Mouse (Mus musculus): ENCODE measurements around the gene Hps4. TPM values are rescaled to one million over a fixed set of nuclear protein-coding genes. Genes with fewer than 3 reads are reported as not detected.
A peak's percentile ranks its signal among the peaks of the same experiment; 100 is the strongest.
"Not testable (repeated sequence)": the region's sequence is repeated elsewhere in the genome, so short reads cannot be mapped to it uniquely, and the experiment has no call there.

Gene Hps4
- total RNA-seq, 2 experiments from 2014 or later: 27.8 to 33.6 TPM

- no peak for DNase-seq (ENCODE audit: low spot score in 2 of 2)
- intact Hi-C loops (cut with DNase I): loop anchor here (5.0 kb wide), 1 partner anchor 36 kb away; no protein-coding TSS in a partner anchor
Observed at GRCm38 (mm10) chr5:112391676-112392323, 48.9 kb downstream of the Hps4 start.

- no peak for DNase-seq (ENCODE audit: low spot score in 2 of 2)
- intact Hi-C loops (cut with DNase I): loop anchor here (5.0 kb wide), 1 partner anchor 33 kb away; no protein-coding TSS in a partner anchor
Observed at GRCm38 (mm10) chr5:112393741-112394414, 51.0 kb downstream of the Hps4 start.

GRCm38 (mm10) chr5:112394415-112394763, 51.5 kb downstream of the Hps4 start:
- intact Hi-C loops (cut with DNase I): loop anchor here (5.0 kb wide), 1 partner anchor 33 kb away; no protein-coding TSS in a partner anchor
- peak in 1 of 2 experiments; percentile 54 for DNase-seq (ENCODE audit: low spot score in 2 of 2)

DNA sequence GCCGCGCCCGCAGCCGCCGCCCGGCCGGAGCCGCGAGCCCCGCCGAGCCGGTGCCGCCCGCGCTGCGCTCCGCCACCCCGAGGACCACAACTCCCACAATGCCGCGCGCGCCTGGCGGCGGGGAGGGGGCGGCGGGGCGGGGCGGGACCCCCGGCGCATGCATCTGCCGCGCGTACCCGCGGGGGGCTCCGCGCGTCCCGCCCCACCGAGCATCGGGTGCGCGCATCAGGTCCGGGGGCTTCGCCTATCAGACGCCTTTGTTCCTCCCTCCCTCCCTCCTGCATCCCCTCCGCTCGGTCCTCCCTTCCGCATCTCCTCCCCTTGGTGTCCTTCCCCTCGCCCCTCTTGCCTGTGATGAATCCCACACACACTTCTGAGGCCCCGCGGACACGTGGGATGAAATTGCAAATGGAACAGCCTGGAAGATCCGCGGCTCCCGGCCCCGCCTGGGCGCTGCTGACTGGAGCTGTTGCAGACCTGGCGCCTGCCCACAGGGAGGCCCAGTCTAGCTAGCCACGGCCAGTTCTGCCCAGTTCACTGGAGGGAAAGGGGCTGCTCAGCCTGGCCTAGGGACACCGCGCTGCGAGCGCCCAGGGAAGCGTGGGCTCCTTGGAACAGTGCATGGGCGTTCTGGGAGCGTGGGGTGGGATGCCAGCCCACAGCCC, 52.0 kb downstream of the Hps4 start, which contains the start of gene Asphd2:
TSS of gene Asphd2 (minus strand) at position 88 of the 665 bp plus-strand sequence.
- intact Hi-C loops (cut with DNase I): loop anchor here (5.0 kb wide), 1 partner anchor 32 kb away; no protein-coding TSS in a partner anchor

GRCm38 (mm10) chr5:112396066-112396465, 53.2 kb downstream of the Hps4 start:
- DNase-seq (ENCODE audit: low spot score in 2 of 2): no peak
- intact Hi-C loops (cut with DNase I): no loop called here

More for the DNA sequence above, 52.0 kb downstream of the Hps4 start, which contains the start of gene Asphd2:
- DNase-seq (ENCODE audit: low spot score in 2 of 2): peak; percentile 86 to 88

DNA sequence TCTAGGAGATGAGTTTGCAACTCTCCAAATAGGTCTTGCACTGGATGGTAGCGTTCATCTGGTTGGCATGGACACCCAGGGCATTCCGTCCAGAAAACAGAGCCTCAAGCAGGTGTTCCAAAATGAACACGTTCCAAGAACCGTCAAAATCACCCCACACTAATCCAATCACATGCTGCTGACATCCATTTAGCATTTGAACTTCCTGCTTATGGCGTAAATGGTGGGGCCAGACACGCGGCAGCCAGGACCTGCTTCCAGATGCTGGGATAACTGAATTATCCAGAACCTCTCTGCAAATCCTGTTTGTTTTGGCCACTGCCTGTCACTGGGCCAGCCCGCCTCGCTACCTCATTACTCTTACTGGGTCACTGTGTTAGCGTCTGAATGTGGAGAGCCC, 56.4 kb downstream of the Hps4 start:
- DNase-seq (ENCODE audit: low spot score in 2 of 2): no peak
- intact Hi-C loops (cut with DNase I): no loop called here

DNA sequence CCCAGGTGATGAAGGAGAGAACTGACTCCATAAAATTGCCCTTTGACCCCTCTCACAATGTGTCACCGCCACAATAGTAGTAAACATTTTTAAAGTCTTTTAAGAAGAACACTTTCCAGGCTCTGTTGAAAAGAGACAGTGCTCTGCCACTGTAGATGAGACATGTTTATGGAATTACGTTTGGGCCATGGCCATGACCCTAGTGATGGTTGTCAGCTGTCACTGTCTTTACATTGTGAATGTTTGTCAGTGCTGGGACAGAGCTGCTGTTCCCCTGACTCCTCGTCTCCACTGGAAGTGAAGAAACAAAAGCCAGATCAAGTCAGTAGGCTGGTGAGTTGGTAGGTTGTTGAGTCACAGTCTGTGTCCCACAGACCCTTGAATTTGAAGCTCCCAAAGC, 59.6 kb downstream of the Hps4 start:
- intact Hi-C loops (cut with DNase I): no loop called here
- no peak for DNase-seq (ENCODE audit: low spot score in 2 of 2)

GRCm38 (mm10) chr5:112406017-112406416, 63.1 kb downstream of the Hps4 start:
- intact Hi-C loops (cut with DNase I): no loop called here
- DNase-seq (ENCODE audit: low spot score in 2 of 2): no peak

GRCm38 (mm10) chr5:112409274-112409673, 66.4 kb downstream of the Hps4 start:
- intact Hi-C loops (cut with DNase I): no loop called here

GRCm38 (mm10) chr5:112411072-112411471, 68.2 kb downstream of the Hps4 start:
- DNase-seq (ENCODE audit: low spot score in 2 of 2): no peak
- intact Hi-C loops (cut with DNase I): no loop called here

More at GRCm38 (mm10) chr5:112409274-112409673, 66.4 kb downstream of the Hps4 start:
- no peak for DNase-seq (ENCODE audit: low spot score in 2 of 2)

- peak; percentile 12 to 66 for DNase-seq (ENCODE audit: low spot score in 2 of 2)
- intact Hi-C loops (cut with DNase I): no loop called here
Observed at GRCm38 (mm10) chr5:112411514-112412335, 68.8 kb downstream of the Hps4 start.

DNA sequence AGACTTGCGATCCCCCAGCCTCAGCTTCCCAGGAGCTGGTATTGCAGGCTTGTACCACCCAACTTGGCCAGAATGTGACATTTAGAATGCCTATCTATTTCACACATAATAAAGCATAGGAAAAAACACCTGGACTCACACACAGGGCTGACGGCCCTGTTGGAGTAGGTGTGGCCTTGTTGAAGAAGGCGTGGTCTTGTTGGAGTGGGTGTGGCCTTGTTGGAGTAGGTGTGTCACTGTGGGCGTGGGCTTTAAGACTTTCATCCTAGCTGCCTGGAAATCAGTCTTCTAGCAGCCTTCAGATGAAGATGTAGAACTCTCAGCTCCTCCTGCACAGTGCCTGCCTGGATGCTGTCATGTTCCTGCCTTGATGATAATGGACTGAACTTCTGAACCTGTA, 69.9 kb downstream of the Hps4 start:
- intact Hi-C loops (cut with DNase I): not testable (repeated sequence)

DNA sequence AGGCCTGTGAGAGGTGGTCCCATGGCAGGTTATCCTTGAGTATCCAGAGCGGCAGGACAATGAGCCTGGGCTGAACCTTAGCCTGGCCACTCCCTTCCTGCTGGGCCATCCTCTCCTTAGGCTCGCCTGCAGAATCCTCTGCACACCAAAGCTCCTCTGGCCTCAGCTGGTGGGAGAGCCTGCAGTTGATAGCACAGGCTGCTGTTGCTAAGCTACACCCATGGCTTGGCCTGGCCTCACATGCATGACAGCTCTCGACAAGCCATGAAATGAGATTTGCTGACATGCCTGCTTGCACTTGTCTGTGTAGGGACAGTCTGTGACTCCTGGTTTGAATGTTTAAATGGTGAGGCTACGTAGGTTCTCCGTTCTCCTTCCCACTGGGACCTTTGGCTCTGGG, 73.8 kb downstream of the Hps4 start:
- no peak for DNase-seq (ENCODE audit: low spot score in 2 of 2)
- intact Hi-C loops (cut with DNase I): no loop called here

More for the DNA sequence above, 69.9 kb downstream of the Hps4 start:
- DNase-seq (ENCODE audit: low spot score in 2 of 2): not testable (repeated sequence)

DNA sequence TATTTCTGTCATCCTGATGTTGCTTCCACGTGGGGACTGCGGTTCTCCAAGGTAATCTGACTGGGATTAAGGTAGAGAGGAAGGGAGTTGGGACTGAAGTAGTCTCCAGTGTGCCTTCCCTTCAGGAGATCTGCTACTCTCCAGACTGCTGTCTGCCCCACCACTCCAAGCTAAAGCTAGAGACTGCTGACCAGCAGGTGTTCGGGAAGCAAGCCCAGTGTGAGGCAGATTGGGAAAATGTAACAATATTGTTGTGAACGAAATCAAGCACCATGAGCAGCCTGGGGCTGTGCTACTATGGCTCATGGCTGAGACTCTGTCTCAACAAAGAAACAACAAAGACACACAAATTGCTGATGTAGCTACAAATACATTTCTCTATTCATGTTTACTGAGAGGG, 75.1 kb downstream of the Hps4 start:
- DNase-seq (ENCODE audit: low spot score in 2 of 2): no peak
- intact Hi-C loops (cut with DNase I): no loop called here

GRCm38 (mm10) chr5:112419535-112419934, 76.7 kb downstream of the Hps4 start:
- no peak for DNase-seq (ENCODE audit: low spot score in 2 of 2)
- intact Hi-C loops (cut with DNase I): no loop called here

DNA sequence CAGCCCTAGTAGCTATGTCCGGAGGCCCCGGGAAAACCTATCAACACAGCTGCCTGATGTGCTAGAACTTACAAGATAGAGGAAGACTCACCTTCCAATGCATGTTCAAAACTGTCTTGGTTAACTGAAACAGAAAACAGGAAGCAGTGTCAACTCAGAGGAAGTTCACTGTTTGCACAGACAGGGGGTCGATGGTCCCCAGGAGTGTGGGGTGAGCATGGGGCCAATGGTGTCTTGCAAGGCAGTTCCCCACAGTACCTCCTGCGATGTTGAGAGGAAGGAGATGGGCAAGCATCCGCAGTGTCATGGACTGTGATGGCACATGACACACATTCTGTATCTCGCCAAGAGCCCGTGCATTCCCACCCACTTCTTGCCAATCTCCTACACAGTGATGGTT, 83.8 kb downstream of the Hps4 start:
- intact Hi-C loops (cut with DNase I): loop anchor here (5.0 to 10.0 kb wide), 3 partner anchors 34 to 192 kb away; partner anchors contain the start of genes Asphd2, Hps4 and Srrd
- no peak for DNase-seq (ENCODE audit: low spot score in 2 of 2)

DNA sequence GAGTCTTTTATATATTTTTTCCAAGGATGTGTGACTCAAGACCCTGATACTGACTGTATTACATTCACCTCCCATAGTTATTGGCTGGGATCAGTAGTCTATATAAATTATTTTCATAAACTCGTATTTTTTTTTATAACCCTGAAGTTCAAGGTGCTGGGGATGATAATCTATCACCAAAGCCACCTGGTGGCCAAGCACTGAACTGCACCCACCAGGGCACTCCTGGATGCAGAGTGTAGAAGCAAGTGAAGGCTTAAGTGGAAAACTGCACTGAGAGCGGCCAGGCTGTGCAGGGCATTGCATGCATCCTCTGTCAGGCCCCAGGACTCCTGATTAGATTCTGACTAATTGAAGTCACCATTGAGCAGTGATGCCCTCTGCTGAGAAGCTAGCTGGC, 84.4 kb downstream of the Hps4 start:
- intact Hi-C loops (cut with DNase I): loop anchor here (5.0 to 10.0 kb wide), 3 partner anchors 35 to 192 kb away; partner anchors contain the start of genes Asphd2, Hps4 and Srrd
- DNase-seq (ENCODE audit: low spot score in 2 of 2): peak; percentile 51 to 69

Data from left cerebral cortex, postnatal 36 days (tissue).